Mouse (Mus musculus) 3T3-L1 (cell line): ENCODE data around the gene Gm10318.

Experiments
- DNase-seq: peaks from one replicate; pipeline ENCODE4 v3.0.0-alpha.2; 2015; ENCODE audit warnings: low read depth, low spot score

The Gm10318 gene

GRCm38 (mm10) chr10:77890987-77891565, 38.4 kb downstream of the Gm10318 start:
- no peak for DNase-seq

- DNase-seq = no peak
Observed at GRCm38 (mm10) chr10:77895562-77895961, 42.9 kb downstream of the Gm10318 start.

- no peak for DNase-seq
Observed at GRCm38 (mm10) chr10:77900126-77900525, 47.5 kb downstream of the Gm10318 start.

GRCm38 (mm10) chr10:77900903-77901818, 48.5 kb downstream of the Gm10318 start:
- DNase-seq = no peak

- DNase-seq = no peak
Observed at GRCm38 (mm10) chr10:77901871-77902210, 49.2 kb downstream of the Gm10318 start.

- no peak for DNase-seq
Observed at GRCm38 (mm10) chr10:77902211-77902893, 49.7 kb downstream of the Gm10318 start, which contains the start of gene Lrrc3. Gene Lrrc3, minus strand, starts transcription at chr10:77902536.

- no peak for DNase-seq
Observed at GRCm38 (mm10) chr10:77902894-77903715, 50.4 kb downstream of the Gm10318 start.
